15 mouse cellular contexts compared by ENCODE assay signal in genomic region chr6:30042483-30042882, GRCm38 (mm10). TPM values are rescaled to one million over a fixed set of nuclear protein-coding genes. Genes with fewer than 3 reads are reported as not detected.
DNase-seq lines count a peak whose midpoint lies in the region; ATAC-seq and TF ChIP-seq lines count a peak whose summit lies in the region.
"Had no signal": no experiment of that assay in that cellular context is flagged by ENCODE, and none has a peak within 500 bp of the region (broad histone marks: within the 10 kb centered on the region; RNA-seq: fewer than 3 reads in every experiment).

No protein-coding gene starts in this region.

- no peaks in the 10 kb centered on the region for H3K4me1 ChIP-seq in lung, postnatal 0 days (ENCODE audit: insufficient read depth, low read depth, low read length)
- peaks cover 13 to 22% of the 10 kb centered on the region in 2 experiments for H3K4me1 ChIP-seq in MEL (ENCODE audit: control insufficient read depth in 1 of 2, insufficient read depth in 2 of 2, low read length in 2 of 2)

- peaks cover 5% of the 10 kb centered on the region; the same call in 1 of the 2 replicates for H3K79me2 ChIP-seq in MEL (ENCODE audit: control insufficient read depth, insufficient read depth, low read length, poor library complexity)

- no peaks in the 10 kb centered on the region for H3K27me3 ChIP-seq in lung, postnatal 0 days (replicated peaks; ENCODE audit: insufficient read depth, low read length)
- H3K27me3 ChIP-seq in MEL (ENCODE audit: control insufficient read depth in 1 of 2, insufficient read depth in 2 of 2, low read length in 2 of 2): no peaks in the 10 kb centered on the region
- H3K27me3 ChIP-seq: hindbrain, embryonic 12.5 days; liver, embryonic 12.5 days; Patski had no signal

- TF ChIP-seq EP300 in lung, postnatal 0 days (IDR thresholded peaks at IDR 0.05): no peak
- TF ChIP-seq EP300 in MEL (IDR thresholded peaks at IDR 0.05; ENCODE audit: low read depth in 1 of 2, low read length in 2 of 2): peak; percentile 50 to 54

- no peak for ATAC-seq in lung, postnatal 0 days
- peak; percentile 88 for ATAC-seq in common myeloid progenitor, adult 5-6 weeks (replicated peaks; ENCODE audit: low read depth, poor library complexity, severe bottlenecking)
- ATAC-seq: forebrain, postnatal 0 days; liver, embryonic 12.5 days; Patski had no signal

- 60% methylated on average over 3 of the region's 3 CpGs for WGBS in lung, postnatal 0 days

- intact Hi-C loops in heart, postnatal 36 days (cut with DNase I): no loop called here

- H3K4me2 ChIP-seq in lung, postnatal 0 days (replicated peaks; ENCODE audit: low read depth, low read length): no peak overlapping the region
- H3K4me2 ChIP-seq: hindbrain, embryonic 12.5 days; liver, embryonic 12.5 days had no signal

- no peaks in the 10 kb centered on the region for H3K36me3 ChIP-seq in lung, postnatal 0 days (ENCODE audit: insufficient read depth, low read length)
- peaks cover 0 to 13% of the 10 kb centered on the region in 2 experiments; a peak in 2 of 4 replicates for H3K36me3 ChIP-seq in MEL (ENCODE audit: control insufficient read depth in 1 of 2, insufficient read depth in 2 of 2, low read length in 2 of 2)
- H3K36me3 ChIP-seq: hindbrain, embryonic 12.5 days; liver, embryonic 12.5 days had no signal

- H3K9ac ChIP-seq in lung, postnatal 0 days (replicated peaks; ENCODE audit: low read depth): no peak overlapping the region
- peak overlapping the region; percentile 30 for H3K9ac ChIP-seq in MEL (ENCODE audit: control insufficient read depth, low read depth, low read length, poor library complexity, severe bottlenecking)
- H3K9ac ChIP-seq: forebrain, postnatal 0 days; hindbrain, embryonic 12.5 days; liver, embryonic 12.5 days had no signal

- no peaks in the 10 kb centered on the region for H3K9me3 ChIP-seq in lung, postnatal 0 days (ENCODE audit: low read length)
- no peaks in the 10 kb centered on the region for H3K9me3 ChIP-seq in MEL (replicated peaks; ENCODE audit: insufficient read depth, low read length)
- H3K9me3 ChIP-seq: hindbrain, embryonic 12.5 days; liver, embryonic 12.5 days had no signal

- no peak overlapping the region for H3K27ac ChIP-seq in lung, postnatal 0 days (ENCODE audit: low read length)
- 0 out of 2 replicates have a peak overlapping the region, but pooled peaks have one; percentile 12 for H3K27ac ChIP-seq in MEL (ENCODE audit: control insufficient read depth, low read depth, low read length)
- H3K27ac ChIP-seq: hindbrain, embryonic 12.5 days; liver, embryonic 12.5 days had no signal

- TF ChIP-seq CTCF in lung, postnatal 0 days (IDR thresholded peaks at IDR 0.05): no peak
- TF ChIP-seq CTCF in MEL (IDR thresholded peaks at IDR 0.05 in 2 of 3, conservative IDR thresholded peaks at IDR 0.05 in 1 of 3; ENCODE audit: control insufficient read depth in 1 of 3, insufficient read depth in 1 of 3, low read depth in 2 of 3, low read length in 3 of 3, poor library complexity in 1 of 3, severe bottlenecking in 1 of 3): no peak

- TF ChIP-seq POLR2A in MEL (IDR thresholded peaks at IDR 0.05; ENCODE audit: control insufficient read depth in 1 of 2, insufficient read depth in 1 of 2, low read depth in 1 of 2, low read length in 2 of 2, poor library complexity in 1 of 2): no peak

- no peak for TF ChIP-seq RAD21 in MEL (IDR thresholded peaks at IDR 0.05; ENCODE audit: low read depth, low read length)

- no peak overlapping the region for H3K4me3 ChIP-seq in lung, postnatal 0 days (ENCODE audit: low read depth, low read length)
- H3K4me3 ChIP-seq in MEL (ENCODE audit: control insufficient read depth in 1 of 2, insufficient read depth in 1 of 2, low read depth in 2 of 2, low read length in 2 of 2): peak overlapping the region; percentile 34 to 73
- H3K4me3 ChIP-seq: hindbrain, embryonic 12.5 days; liver, embryonic 12.5 days had no signal

- DNase-seq in heart, adult 11 months: peak; percentile 89
- no peak for DNase-seq in heart, postnatal 36 days
- peak; percentile 30 for DNase-seq in lung, postnatal 0 days (ENCODE audit: low spot score)
- DNase-seq in lung, adult 18-20 months: no peak
- DNase-seq in MEL (ENCODE audit: low read depth, low spot score): peak; percentile 70
- no peak for DNase-seq in layer of hippocampus, adult 11-12 months (ENCODE audit: low spot score)
- DNase-seq: adrenal gland, adult 2 months; forebrain, postnatal 0 days; gastrocnemius, postnatal 36 days; kidney, adult 18-20 months; thymus, adult 2 months had no signal

TF ChIP-seq in MEL, 35 proteins besides CTCF, POLR2A, EP300 and RAD21:
- no peak for TF ChIP-seq MAFK (IDR thresholded peaks at IDR 0.05; ENCODE audit: borderline replicate concordance, low read depth, low read length)
- 0 out of 2 replicates have a peak, but pooled peaks have one; percentile 9 for TF ChIP-seq ETS1 (IDR thresholded peaks at IDR 0.05; ENCODE audit: low read depth, low read length)
- no peak for TF ChIP-seq JUND (IDR thresholded peaks at IDR 0.05; ENCODE audit: low read depth, low read length)
- no peak for TF ChIP-seq HCFC1 (IDR thresholded peaks at IDR 0.05; ENCODE audit: low read depth, low read length)
- TF ChIP-seq SIN3A (IDR thresholded peaks at IDR 0.05; ENCODE audit: low read length): no peak
- peak; percentile 75 for TF ChIP-seq TAL1 (IDR thresholded peaks at IDR 0.05; ENCODE audit: low read length)
- no peak for TF ChIP-seq UBTF (IDR thresholded peaks at IDR 0.05; ENCODE audit: borderline replicate concordance, insufficient read depth, low read depth, low read length)
- TF ChIP-seq USF2 (IDR thresholded peaks at IDR 0.05; ENCODE audit: borderline replicate concordance in 1 of 2, insufficient read depth in 1 of 2, low read depth in 1 of 2, low read length in 2 of 2): no peak
- no peak for TF ChIP-seq ZMIZ1 (IDR thresholded peaks at IDR 0.05; ENCODE audit: low read depth, low read length)
- no peak for TF ChIP-seq NRF1 (IDR thresholded peaks at IDR 0.05; ENCODE audit: insufficient read depth, low read depth, low read length, poor library complexity, severe bottlenecking)
- TF ChIP-seq RCOR1 (IDR thresholded peaks at IDR 0.05; ENCODE audit: low read depth, low read length): peak; percentile 37
- TF ChIP-seq TCF12 (IDR thresholded peaks at IDR 0.05; ENCODE audit: low read depth, low read length): peak; percentile 53; the same call in 1 of the 2 replicates

RNA-seq across cellular contexts. Expression of gene Nrf1, which starts 5.3 kb away (rescaled TPM):
- 10 to 100 TPM; 11.8 to 13.9 TPM for total RNA-seq in heart, postnatal 36 days (2021)
- 22.7 and 24.6 TPM in 2 replicates for polyA plus RNA-seq in lung, postnatal 0 days (2015; fragmentation: Nextera tagmentation; extraction: Ambion mirVana)
- total RNA-seq in MEL (2012; rRNA removed): 60.4 and 65.2 TPM in 2 replicates
- 10 to 100 TPM; 56.5 to 93.7 TPM for polyA plus RNA-seq in MEL (2012; ENCODE audit: insufficient read depth in 1 of 2, insufficient read length in 2 of 2, low read depth in 1 of 2, low replicate concordance in 2 of 2, missing spikeins in 1 of 2)
- total RNA-seq in common myeloid progenitor, adult 5-6 weeks (2017): 60.9 and 61.9 TPM in 2 replicates

Comparison
In these comparisons a context has a peak if more than half of its experiments do, and no peak if none do; other contexts are left out.
1. DNase-seq: peak in heart, adult 11 months (single experiment), lung, postnatal 0 days (single experiment) and MEL (single experiment); none in heart, postnatal 36 days (0 of 2), lung, adult 18-20 months (0 of 2) and layer of hippocampus, adult 11-12 months (single experiment).